Mouse (Mus musculus) forebrain, embryonic 11.5 days (tissue): Measurements from ENCODE around the gene Ddt. TPM values are rescaled to one million over a fixed set of nuclear protein-coding genes. Genes with fewer than 3 reads are reported as not detected.

Experiments used
- ATAC-seq: fragments of 200-750 bp; cut with Nextera tagmentation; replicated peaks from 2 replicates; pipeline ENCODE4 v1.8.0; 2017; ENCODE audit warnings: moderate TSS enrichment; ENCODE audit not compliant: low FRiP score
- DNase-seq: peaks from one replicate; pipeline ENCODE4 v3.0.0-alpha.2; 2017; ENCODE audit warnings: low spot score
- H3K27ac ChIP-seq: fragments of 300-500 bp; sonication (generic); 2 replicates; pipeline ENCODE4 v1.5.1; 2014; ENCODE audit warnings: low read depth, low read length
- H3K27me3 ChIP-seq: fragments of 300-500 bp; sonication (generic); 2 replicates; pipeline ENCODE4 v1.6.1; 2014; ENCODE audit warnings: mild to moderate bottlenecking, low read length, mixed read lengths; ENCODE audit not compliant: control insufficient read depth, insufficient read depth
- H3K36me3 ChIP-seq: fragments of 300-500 bp; sonication (generic); 2 replicates; pipeline ENCODE4 v1.6.1; 2014; ENCODE audit warnings: mild to moderate bottlenecking, low read length, moderate library complexity, mixed read lengths; ENCODE audit not compliant: control insufficient read depth, insufficient read depth
- H3K4me1 ChIP-seq: fragments of 300-500 bp; sonication (generic); replicated peaks from 2 replicates; pipeline ENCODE4 v1.6.1; 2014; ENCODE audit warnings: low read length, mixed read lengths; ENCODE audit not compliant: control insufficient read depth, insufficient read depth
- H3K4me2 ChIP-seq: fragments of 300-500 bp; sonication (generic); 2 replicates; pipeline ENCODE4 v1.6.1; 2014; ENCODE audit warnings: low read depth, mild to moderate bottlenecking, low read length, moderate library complexity, mixed read lengths; ENCODE audit not compliant: severe bottlenecking
- H3K4me3 ChIP-seq: fragments of 300-500 bp; sonication (generic); 2 replicates; pipeline ENCODE4 v1.5.1; 2014; ENCODE audit warnings: low read depth, low read length
- H3K9ac ChIP-seq: fragments of 300-500 bp; sonication (generic); 2 replicates; pipeline ENCODE4 v1.6.1; 2014; ENCODE audit warnings: low read length
- H3K9me3 ChIP-seq: fragments of 300-500 bp; sonication (generic); 2 replicates; pipeline ENCODE4 v1.6.1; 2016; ENCODE audit warnings: low read length, mixed read lengths; ENCODE audit not compliant: control insufficient read depth
- WGBS: fragments of 180-500 bp; shearing (Covaris S2); extraction: QIAGEN DNeasy Blood & Tissue Kit; methylation state at CpG from one replicate; pipeline ENCODE4 v1.1.7; 2014; 5-methylcytosine and 5-hydroxymethylcytosine counted together
- polyA plus RNA-seq: library from polyadenylated mRNA; unstranded; fragments of >200 nt; fragmentation: Nextera tagmentation; extraction: Ambion mirVana; gene quantifications from 2 replicates; pipeline ENCODE4 v1.2.1, GENCODE M21; 2014

Ddt gene
- polyA plus RNA-seq, 1 experiment from 2014 or later: 84.3 TPM

- H3K4me1 ChIP-seq: peaks cover 4% of the 10 kb centered on the region; the same call in 1 of the 2 replicates
- H3K4me2 ChIP-seq: no peak overlapping the region
- DNase-seq (no peak), ATAC-seq (no peak)
- peaks cover 4% of the 10 kb centered on the region; the same call in 1 of the 2 replicates for H3K36me3 ChIP-seq
- H3K9me3 ChIP-seq: no peaks in the 10 kb centered on the region; the same call in 1 of the 2 replicates
- H3K4me3 ChIP-seq: no peak overlapping the region
- no peaks in the 10 kb centered on the region for H3K27me3 ChIP-seq
- H3K9ac ChIP-seq: no peak overlapping the region
- no peak overlapping the region for H3K27ac ChIP-seq
- WGBS: 91% methylated on average over 3 of the region's 3 CpGs
These were observed 10.8 kb downstream of the Ddt start for GRCm38 (mm10) chr10:75762413-75762812.

DNA sequence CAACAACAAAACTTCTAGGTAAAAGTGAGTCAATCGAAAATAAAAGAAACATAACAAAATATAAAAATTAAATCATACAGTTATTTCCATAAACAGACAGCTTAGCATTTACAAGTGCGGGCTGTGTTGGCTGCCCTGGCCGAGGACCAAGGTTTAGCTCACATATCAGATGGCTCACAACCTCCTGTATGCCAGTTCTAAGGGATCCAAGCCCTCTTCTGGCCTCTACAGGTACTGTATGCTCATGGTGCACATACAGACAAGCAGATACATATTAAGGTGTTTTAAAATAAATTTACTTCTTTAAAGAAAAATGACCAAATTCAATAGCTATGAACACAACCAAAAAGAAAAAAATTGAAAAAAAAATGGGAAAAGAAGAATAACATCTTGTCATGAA lies 12.9 kb downstream of the Ddt start:
- H3K4me1 ChIP-seq: peaks cover 4% of the 10 kb centered on the region; the same call in 1 of the 2 replicates
- ATAC-seq (no peak), DNase-seq (no peak)
- peaks cover 4% of the 10 kb centered on the region; the same call in 1 of the 2 replicates for H3K36me3 ChIP-seq
- no peak overlapping the region for H3K27ac ChIP-seq
- H3K4me3 ChIP-seq: no peak overlapping the region
- H3K9me3 ChIP-seq: no peaks in the 10 kb centered on the region; the same call in 1 of the 2 replicates
- no peak overlapping the region for H3K9ac ChIP-seq
- no peaks in the 10 kb centered on the region for H3K27me3 ChIP-seq
- 98% methylated on average over 3 of the region's 3 CpGs for WGBS
- no peak overlapping the region for H3K4me2 ChIP-seq

DNA sequence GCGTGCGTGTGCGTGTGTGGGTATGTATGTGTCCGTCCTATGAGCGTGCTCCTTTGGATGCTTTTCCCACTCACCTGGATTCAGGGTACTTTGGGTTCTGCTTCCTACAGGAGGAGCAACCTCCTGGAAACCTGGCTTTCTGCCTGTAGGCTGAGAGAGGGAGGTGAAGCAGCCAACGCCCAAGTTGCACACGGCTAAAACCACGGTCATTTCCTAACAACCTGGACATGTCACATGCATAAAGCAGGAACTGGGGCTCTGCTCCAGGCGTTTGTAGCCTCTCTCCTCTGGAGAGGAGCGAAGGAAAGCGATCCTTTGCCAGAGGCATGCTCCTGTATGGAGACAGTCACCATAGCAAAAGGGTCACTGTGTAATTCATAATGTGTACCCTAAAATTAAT lies 16.5 kb downstream of the Ddt start:
- H3K9ac ChIP-seq: no peak overlapping the region
- WGBS: 97% methylated on average over 11 of the region's 11 CpGs
- H3K36me3 ChIP-seq: peaks cover 9% of the 10 kb centered on the region; the same call in 1 of the 2 replicates

DNA sequence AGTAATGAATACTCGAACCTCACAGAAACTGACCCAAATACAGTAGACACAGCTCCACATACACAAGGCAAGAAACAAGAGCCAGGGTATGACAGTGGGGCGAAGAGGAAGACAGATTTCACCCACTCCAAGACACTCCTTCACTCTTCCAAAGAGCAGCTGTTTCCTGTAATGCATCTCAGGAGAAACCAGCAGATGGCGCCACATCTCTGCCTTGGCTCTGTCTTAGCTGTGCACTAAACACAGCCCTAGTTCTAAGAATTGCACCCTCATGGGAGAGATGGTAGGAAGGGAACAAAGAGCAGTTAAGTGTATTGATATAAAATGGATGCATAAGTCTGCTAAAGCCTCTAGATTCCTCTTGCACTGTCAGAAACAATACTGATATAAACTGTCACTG lies 29.2 kb downstream of the Ddt start:
- H3K4me1 ChIP-seq: no peaks in the 10 kb centered on the region
- ATAC-seq (peak; percentile 87), DNase-seq (peak; percentile 84)
- H3K9ac ChIP-seq: no peak overlapping the region
- H3K36me3 ChIP-seq: peaks cover 19% of the 10 kb centered on the region; the same call in 1 of the 2 replicates
- H3K9me3 ChIP-seq: no peaks in the 10 kb centered on the region
- H3K27ac ChIP-seq: no peak overlapping the region
- no peaks in the 10 kb centered on the region for H3K27me3 ChIP-seq
- no peak overlapping the region for H3K4me3 ChIP-seq
- 43% methylated on average over 3 of the region's 3 CpGs for WGBS
- H3K4me2 ChIP-seq: no peak overlapping the region

More for the DNA sequence above, 16.5 kb downstream of the Ddt start:
- Histone ChIP-seq H3K4me1 (no peaks in the 10 kb centered on the region), H3K27ac (no peak overlapping the region), H3K4me2 (no peak overlapping the region), H3K4me3 (no peak overlapping the region), H3K9me3 (no peaks in the 10 kb centered on the region; the same call in 1 of the 2 replicates), H3K27me3 (no peaks in the 10 kb centered on the region)
- ATAC-seq (no peak), DNase-seq (no peak)

- no peak for ATAC-seq
- no peak overlapping the region for H3K4me3 ChIP-seq
- 93% methylated on average over 12 of the region's 12 CpGs for WGBS
- DNase-seq: no peak
- H3K9ac ChIP-seq: no peak overlapping the region
- no peaks in the 10 kb centered on the region for H3K9me3 ChIP-seq
- H3K4me1 ChIP-seq: no peaks in the 10 kb centered on the region
- H3K36me3 ChIP-seq: peaks cover 18% of the 10 kb centered on the region; the same call in 1 of the 2 replicates
- H3K27me3 ChIP-seq: no peaks in the 10 kb centered on the region
- H3K27ac ChIP-seq: no peak overlapping the region
- H3K4me2 ChIP-seq: no peak overlapping the region
These were observed 29.8 kb downstream of the Ddt start for GRCm38 (mm10) chr10:75743369-75743768.

GRCm38 (mm10) chr10:75740866-75741265 lies 32.3 kb downstream of the Ddt start:
- Histone ChIP-seq H3K9ac (no peak overlapping the region), H3K27ac (no peak overlapping the region), H3K4me3 (no peak overlapping the region), H3K36me3 (peaks cover 16% of the 10 kb centered on the region; the same call in 1 of the 2 replicates), H3K9me3 (no peaks in the 10 kb centered on the region), H3K27me3 (no peaks in the 10 kb centered on the region), H3K4me2 (no peak overlapping the region), H3K4me1 (no peaks in the 10 kb centered on the region)
- ATAC-seq (no peak), DNase-seq (no peak)
- 98% methylated on average over 3 of the region's 3 CpGs for WGBS

GRCm38 (mm10) chr10:75725449-75725848 lies 47.8 kb downstream of the Ddt start:
- H3K27me3 ChIP-seq: no peaks in the 10 kb centered on the region
- H3K4me3 ChIP-seq: no peak overlapping the region
- DNase-seq (no peak), ATAC-seq (no peak)
- no peaks in the 10 kb centered on the region for H3K4me1 ChIP-seq
- no peak overlapping the region for H3K9ac ChIP-seq
- WGBS: 95% methylated on average over 7 of the region's 7 CpGs
- H3K4me2 ChIP-seq: no peak overlapping the region
- H3K9me3 ChIP-seq: no peaks in the 10 kb centered on the region
- H3K27ac ChIP-seq: no peak overlapping the region
- peaks cover 19% of the 10 kb centered on the region for H3K36me3 ChIP-seq

Other genes with a start within 250 kb of the Ddt start
- 2.3 and 3.5 TPM in 2 replicates for gene Lrrc75b, start 213.1 kb downstream of the Ddt start, polyA plus RNA-seq
- 2.3 and 3.4 TPM in 2 replicates for gene Ggt1, start 211.8 kb downstream of the Ddt start, polyA plus RNA-seq
- gene Ggt5, start 184.1 kb downstream of the Ddt start, polyA plus RNA-seq: 0.67 and 1.0 TPM in 2 replicates
- 2.0 and 2.3 TPM in 2 replicates for gene Susd2, start 129.4 kb downstream of the Ddt start, polyA plus RNA-seq
- 41.8 and 49.1 TPM in 2 replicates for gene Cabin1, start 9.1 kb downstream of the Ddt start, polyA plus RNA-seq
- gene Gm20441, start 7.5 kb upstream of the Ddt start, polyA plus RNA-seq: not detected in 2 replicates
- gene Gstt3, start 8.0 kb upstream of the Ddt start, polyA plus RNA-seq: 1.2 and 1.6 TPM in 2 replicates
- gene Gstt1, start 25.2 kb upstream of the Ddt start, polyA plus RNA-seq: 4.6 and 5.2 TPM in 2 replicates
- gene Gstt4, start 49.1 kb upstream of the Ddt start, polyA plus RNA-seq: not detected in 2 replicates
- 6.9 and 8.8 TPM in 2 replicates for gene Gstt2, start 64.0 kb upstream of the Ddt start, polyA plus RNA-seq
- gene Mif, start 86.8 kb upstream of the Ddt start, polyA plus RNA-seq: 2,277 and 2,481 TPM in 2 replicates
- gene Derl3, start 120.0 kb upstream of the Ddt start, polyA plus RNA-seq: 2.3 and 3.4 TPM in 2 replicates
- gene Smarcb1, start 148.2 kb upstream of the Ddt start, polyA plus RNA-seq: 295 TPM in 2 replicates
- 6.6 and 7.4 TPM in 2 replicates for gene Chchd10, start 159.7 kb upstream of the Ddt start, polyA plus RNA-seq
- gene Mmp11, start 163.1 kb upstream of the Ddt start, polyA plus RNA-seq: 25.1 and 30.0 TPM in 2 replicates
- gene Gm867, start 167.3 kb upstream of the Ddt start, polyA plus RNA-seq: 0.39 and 0.52 TPM in 2 replicates
- 0.76 and 0.79 TPM in 2 replicates for gene Vpreb3, start 169.6 kb upstream of the Ddt start, polyA plus RNA-seq
- not detected in 2 replicates for gene Gm5134, start 181.1 kb upstream of the Ddt start, polyA plus RNA-seq